9 mouse cellular contexts compared by ENCODE assay signal in the genomic region with DNA sequence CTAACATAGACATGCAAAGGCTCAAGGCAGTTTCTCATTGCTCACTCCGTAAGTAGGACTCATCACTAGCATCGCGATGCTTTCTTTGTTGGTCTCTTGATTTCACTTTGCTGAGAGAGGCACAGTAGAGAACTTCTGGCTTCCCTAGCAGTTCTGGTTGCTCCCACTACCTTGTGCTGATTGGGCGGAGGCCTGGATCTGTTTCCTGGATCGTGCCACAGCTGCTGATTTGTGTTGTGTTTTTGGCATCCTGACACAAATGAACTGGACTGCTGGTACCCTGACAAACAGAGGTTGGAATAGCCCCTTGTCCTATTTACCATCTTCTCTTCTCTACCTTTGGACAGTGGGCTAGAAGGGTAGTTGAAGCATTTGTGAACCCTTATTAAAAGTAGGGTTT.
A peak's percentile ranks its signal among the peaks of the same experiment; 100 is the strongest.
DNase-seq lines count a peak whose midpoint lies in the region; ATAC-seq and TF ChIP-seq lines count a peak whose summit lies in the region.
"Had no signal": no experiment of that assay in that cellular context is flagged by ENCODE, and none has a peak within 500 bp of the region (broad histone marks: within the 10 kb centered on the region; RNA-seq: fewer than 3 reads in every experiment).

No protein-coding gene starts in this region.

- H3K9ac ChIP-seq in embryonic facial prominence, embryonic 13.5 days = no peak overlapping the region
- H3K9ac ChIP-seq in heart, postnatal 0 days (replicated peaks; ENCODE audit: low read depth, low read length) = no peak overlapping the region
- H3K9ac ChIP-seq in limb, embryonic 12.5 days (replicated peaks) = no peak overlapping the region
- H3K9ac ChIP-seq: neural tube, embryonic 13.5 days had no signal

- no peaks in the 10 kb centered on the region for H3K9me3 ChIP-seq in heart, embryonic 10.5 days
- H3K9me3 ChIP-seq in embryonic facial prominence, embryonic 13.5 days = no peaks in the 10 kb centered on the region
- no peaks in the 10 kb centered on the region for H3K9me3 ChIP-seq in heart, postnatal 0 days (replicated peaks; ENCODE audit: control insufficient read depth, low read length)
- H3K9me3 ChIP-seq in limb, embryonic 12.5 days = no peaks in the 10 kb centered on the region
- H3K9me3 ChIP-seq: neural tube, embryonic 13.5 days had no signal

- peak; percentile 28 to 50 for DNase-seq in heart, adult 18-20 months
- DNase-seq in heart, embryonic 10.5 days (ENCODE audit: low spot score) = no peak
- no peak for DNase-seq in heart, postnatal 0 days (ENCODE audit: low spot score)
- no peak for DNase-seq in ovary, postnatal 14 days (ENCODE audit: low spot score)
- DNase-seq in cerebellum, adult 8-10 months = no peak
- no peak for DNase-seq in layer of hippocampus, postnatal 25 days (ENCODE audit: extremely low spot score in 1 of 2, low spot score in 1 of 2)

- no peaks in the 10 kb centered on the region for H3K27me3 ChIP-seq in heart, embryonic 10.5 days (ENCODE audit: insufficient read depth, poor library complexity, severe bottlenecking)
- H3K27me3 ChIP-seq in embryonic facial prominence, embryonic 13.5 days = no peaks in the 10 kb centered on the region
- no peaks in the 10 kb centered on the region for H3K27me3 ChIP-seq in heart, postnatal 0 days (ENCODE audit: control insufficient read depth, insufficient read depth, low read length)
- no peaks in the 10 kb centered on the region for H3K27me3 ChIP-seq in limb, embryonic 12.5 days
- H3K27me3 ChIP-seq: neural tube, embryonic 13.5 days had no signal

- no peak overlapping the region for H3K27ac ChIP-seq in heart, embryonic 10.5 days
- peak overlapping the region; percentile 71 for H3K27ac ChIP-seq in embryonic facial prominence, embryonic 13.5 days
- 0 out of 2 replicates have a peak overlapping the region, but pooled peaks have one; percentile 18 for H3K27ac ChIP-seq in heart, postnatal 0 days (ENCODE audit: low read depth)
- H3K27ac ChIP-seq in limb, embryonic 12.5 days = peak overlapping the region; percentile 90
- H3K27ac ChIP-seq: neural tube, embryonic 13.5 days had no signal

- TF ChIP-seq EP300 in heart, postnatal 0 days (IDR thresholded peaks at IDR 0.05; ENCODE audit: low read depth) = no peak

- WGBS in heart, embryonic 10.5 days = 78% methylated on average over 5 of the region's 5 CpGs
- 74% methylated on average over 5 of the region's 5 CpGs for WGBS in embryonic facial prominence, embryonic 13.5 days
- WGBS in heart, postnatal 0 days = 64% methylated on average over 5 of the region's 5 CpGs
- 62% methylated on average over 5 of the region's 5 CpGs for WGBS in limb, embryonic 12.5 days

- no peak overlapping the region for H3K4me3 ChIP-seq in heart, embryonic 10.5 days
- H3K4me3 ChIP-seq in embryonic facial prominence, embryonic 13.5 days = no peak overlapping the region
- H3K4me3 ChIP-seq in heart, postnatal 0 days (ENCODE audit: low read depth, low read length) = no peak overlapping the region
- H3K4me3 ChIP-seq in limb, embryonic 12.5 days (replicated peaks) = no peak overlapping the region
- H3K4me3 ChIP-seq: neural tube, embryonic 13.5 days had no signal

- H3K4me1 ChIP-seq in heart, embryonic 10.5 days = peaks cover 21% of the 10 kb centered on the region; the same call in 1 of the 2 replicates
- H3K4me1 ChIP-seq in embryonic facial prominence, embryonic 13.5 days = peaks cover 26% of the 10 kb centered on the region
- H3K4me1 ChIP-seq in heart, postnatal 0 days (ENCODE audit: control insufficient read depth, insufficient read depth) = peaks cover 33% of the 10 kb centered on the region
- H3K4me1 ChIP-seq in limb, embryonic 12.5 days (replicated peaks) = peaks cover 26% of the 10 kb centered on the region

- no peaks in the 10 kb centered on the region for H3K36me3 ChIP-seq in heart, embryonic 10.5 days
- H3K36me3 ChIP-seq in embryonic facial prominence, embryonic 13.5 days = no peaks in the 10 kb centered on the region
- H3K36me3 ChIP-seq in heart, postnatal 0 days (replicated peaks; ENCODE audit: control insufficient read depth, insufficient read depth, low read length) = no peaks in the 10 kb centered on the region
- no peaks in the 10 kb centered on the region for H3K36me3 ChIP-seq in limb, embryonic 12.5 days
- H3K36me3 ChIP-seq: neural tube, embryonic 13.5 days had no signal

- TF ChIP-seq CTCF in heart, postnatal 0 days (IDR thresholded peaks at IDR 0.05; ENCODE audit: low read depth) = no peak

- H3K4me2 ChIP-seq in embryonic facial prominence, embryonic 13.5 days = no peak overlapping the region
- H3K4me2 ChIP-seq in heart, postnatal 0 days (ENCODE audit: low read depth, low read length) = no peak overlapping the region
- H3K4me2 ChIP-seq in limb, embryonic 12.5 days = no peak overlapping the region
- H3K4me2 ChIP-seq: neural tube, embryonic 13.5 days had no signal

- ATAC-seq in embryonic facial prominence, embryonic 13.5 days (ENCODE audit: insufficient number of reproducible peaks, insufficient read depth, low FRiP score, low TSS enrichment, low read depth) = no peak
- ATAC-seq in heart, postnatal 0 days (ENCODE audit: insufficient read depth, low read depth) = no peak
- no peak for ATAC-seq in limb, embryonic 12.5 days (ENCODE audit: insufficient number of reproducible peaks, insufficient read depth, low FRiP score, low TSS enrichment, low read depth)

Comparison
In these comparisons a context has a peak if more than half of its experiments do, and no peak if none do; other contexts are left out.
1. DNase-seq: peak in heart, adult 18-20 months (2 of 2); none in heart, embryonic 10.5 days (single experiment), heart, postnatal 0 days (single experiment), ovary, postnatal 14 days (single experiment), cerebellum, adult 8-10 months (single experiment) and layer of hippocampus, postnatal 25 days (0 of 2).